Mouse (Mus musculus) thymus, adult 2 months (tissue): ENCODE data around the gene Zfp462.

Experiments used
- CTCF ChIP-seq: fragments of 200-500 bp; IDR thresholded peaks from 2 replicates; pipeline ENCODE4 v1.5.1; 2012; ENCODE audit warnings: mild to moderate bottlenecking, control low read depth, low read length, moderate library complexity, borderline replicate concordance; ENCODE audit not compliant: control insufficient read depth, poor library complexity, insufficient read depth; ENCODE audit errors: extremely low read depth
- POLR2A ChIP-seq: fragments of 200-500 bp; IDR thresholded peaks from 2 replicates; pipeline ENCODE4 v1.6.1; 2012; ENCODE audit warnings: mild to moderate bottlenecking, low read length, control low read depth, moderate library complexity; ENCODE audit not compliant: control insufficient read depth, poor library complexity, insufficient read depth; ENCODE audit errors: extremely low read depth

- TF ChIP-seq CTCF (no peak), POLR2A (no peak)
These were observed 132.5 kb downstream of the Zfp462 start for GRCm38 (mm10) chr4:55077133-55077889.
